Mouse (Mus musculus): ENCODE measurements around the gene Rpp14. TPM values are rescaled to one million over a fixed set of nuclear protein-coding genes. Genes with fewer than 3 reads are reported as not detected.
A peak's percentile ranks its signal among the peaks of the same experiment; 100 is the strongest.

The Rpp14 gene
- total RNA-seq (2022), result 10 to 100 TPM; 24.4 to 31.5 (median 29.1) TPM

DNA sequence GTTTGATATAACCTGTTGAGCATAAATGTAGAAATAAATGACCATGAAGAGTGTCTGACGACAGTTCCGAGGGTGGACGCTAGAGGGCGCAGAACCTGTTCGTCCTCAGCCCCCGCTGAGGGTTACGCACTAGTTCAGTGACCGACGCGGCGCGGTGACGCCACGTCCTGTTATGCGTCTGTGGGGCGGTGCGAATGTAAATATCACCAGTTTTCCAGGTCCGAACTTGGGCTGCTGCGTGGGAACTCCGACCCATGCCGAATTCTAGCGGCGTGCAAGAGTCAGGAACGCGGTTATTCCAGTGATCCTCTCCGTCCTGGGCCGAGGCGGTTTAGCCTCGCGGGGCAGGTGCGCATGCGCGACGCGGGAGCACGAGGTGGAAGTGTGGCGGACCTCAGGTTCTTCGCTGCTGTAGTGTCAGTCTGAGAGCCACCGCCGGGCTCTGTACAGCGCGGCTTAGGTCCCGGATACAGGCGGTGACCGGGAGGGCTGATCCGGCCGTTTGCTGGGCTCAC is at the start of gene Rpp14:
TSS of gene Rpp14 (plus strand) at position 203 of the 515 bp plus-strand sequence.
- DNase-seq (ENCODE audit: low spot score in 2 of 2), result peak; percentile 93 to 97

DNA sequence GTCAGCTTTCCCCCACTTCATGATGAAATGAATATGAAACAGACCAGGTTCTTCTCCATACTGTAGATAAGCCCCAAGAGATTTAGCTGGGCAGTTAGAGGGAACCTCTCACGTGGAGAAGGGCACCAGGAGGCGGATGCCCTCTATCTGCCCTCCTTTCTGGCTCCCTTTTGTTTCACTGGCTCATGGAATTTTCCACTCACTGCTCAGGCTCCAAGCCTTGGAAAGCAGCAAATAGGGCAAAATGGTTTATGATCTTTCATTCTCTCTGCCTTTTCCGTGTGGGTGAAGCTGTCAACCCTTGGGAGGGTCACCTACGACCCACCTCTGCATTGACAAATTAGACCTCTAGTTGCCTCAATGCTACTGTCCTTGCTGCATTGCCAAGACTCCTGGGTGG is 49.6 kb upstream of the Rpp14 start:
- no peak for DNase-seq (ENCODE audit: low spot score in 2 of 2)

DNA sequence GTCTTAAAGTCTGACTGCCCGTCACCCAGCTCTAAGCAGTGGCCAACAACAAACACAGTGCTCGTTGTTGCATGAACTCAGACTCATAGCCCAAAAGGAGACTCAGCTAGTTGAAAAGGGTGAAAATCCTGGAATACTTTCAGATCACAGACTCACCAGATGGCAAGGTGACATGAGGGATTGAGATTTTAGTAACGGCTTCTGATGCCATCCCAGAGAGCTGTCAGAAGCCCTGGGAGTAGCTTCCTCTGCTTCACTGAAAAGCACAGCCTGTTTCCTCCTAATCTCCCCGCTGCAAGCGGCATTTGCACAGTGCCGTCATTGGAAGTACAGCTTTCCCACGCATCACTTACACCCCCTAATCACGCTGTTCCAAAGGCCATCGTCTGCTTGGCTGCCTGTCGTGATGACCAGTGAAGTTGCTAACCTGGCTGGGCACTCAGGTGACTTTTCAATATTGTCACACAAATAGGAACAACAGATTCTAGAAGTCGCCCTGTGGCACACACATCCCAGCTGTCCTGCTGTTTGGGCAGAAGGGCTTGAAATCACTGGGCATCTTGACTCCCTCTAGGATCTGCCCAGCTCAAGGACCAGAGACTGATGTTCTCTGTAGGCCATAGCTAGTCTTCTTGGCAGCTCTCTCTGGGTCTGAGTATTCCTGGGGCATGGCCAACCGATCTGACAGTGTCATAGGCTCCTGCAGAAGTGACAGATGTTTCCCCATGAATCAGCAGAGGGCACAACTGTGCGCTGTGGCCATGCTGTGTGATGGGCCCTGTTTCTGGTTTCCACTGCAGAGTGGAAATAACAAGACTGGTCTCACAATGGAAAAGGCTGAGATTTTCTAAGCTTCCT is 47.9 kb upstream of the Rpp14 start:
- DNase-seq (ENCODE audit: low spot score in 2 of 2), result peak in 1 of 2 experiments; percentile 53

DNA sequence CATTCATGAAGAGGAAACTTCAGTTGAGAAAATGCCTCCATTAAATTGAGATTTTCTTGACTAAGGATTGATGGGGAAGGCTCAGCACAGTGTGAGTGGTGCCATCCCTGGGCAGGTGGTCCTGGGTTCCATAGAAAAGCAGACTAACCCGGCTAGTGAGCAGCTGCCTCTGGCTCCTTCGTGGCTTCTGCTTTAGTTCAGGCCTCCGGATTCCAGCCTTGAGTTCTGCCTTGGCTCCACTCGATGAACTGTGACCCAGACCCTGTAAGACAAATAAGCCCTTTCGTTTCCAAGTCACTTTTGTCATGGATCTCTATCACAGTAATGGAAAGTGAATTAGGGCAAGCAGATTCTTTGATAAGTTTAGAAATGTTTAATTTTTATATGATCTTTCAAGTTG is 45.6 kb upstream of the Rpp14 start:
- no peak for DNase-seq (ENCODE audit: low spot score in 2 of 2)

DNA sequence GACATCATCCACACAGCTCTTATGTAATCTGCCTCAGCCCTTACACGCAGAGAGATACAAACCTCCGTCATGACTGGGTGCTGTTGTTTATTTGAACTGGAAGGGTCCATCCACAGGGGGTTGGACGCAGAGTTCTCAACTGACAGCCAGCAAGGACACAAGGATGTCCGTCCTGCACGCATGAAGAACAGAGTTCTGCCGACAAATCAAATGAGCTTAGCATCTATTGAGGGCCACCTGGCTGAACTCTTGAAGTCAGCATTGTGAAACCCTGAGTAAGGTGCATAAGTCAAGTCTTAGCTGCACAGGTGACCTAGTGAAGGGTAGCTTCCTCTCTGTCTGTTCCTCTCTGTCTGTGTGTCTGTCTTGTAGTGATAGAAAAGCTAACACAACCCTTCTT is 44.2 kb upstream of the Rpp14 start:
- DNase-seq (ENCODE audit: low spot score in 2 of 2), result no peak

DNA sequence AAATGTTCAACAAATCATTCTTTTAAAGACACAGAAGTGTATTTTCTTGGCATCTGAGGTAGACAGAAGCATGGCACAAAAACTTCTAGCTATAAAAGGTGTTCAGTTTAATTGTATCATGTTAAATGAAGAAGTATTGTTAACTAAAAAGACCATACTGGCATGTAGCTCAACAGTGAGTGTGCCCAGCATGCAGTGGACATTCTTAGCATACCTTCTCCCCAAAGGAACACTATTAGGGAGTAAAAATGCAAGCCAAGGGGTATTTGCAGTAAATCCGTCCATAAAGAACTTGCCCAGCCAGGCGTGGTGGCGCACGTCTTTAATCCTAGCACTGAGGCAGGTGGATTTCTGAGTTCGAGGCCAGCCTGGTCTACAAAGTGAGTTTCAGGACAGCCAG is 43.8 kb upstream of the Rpp14 start:
- no peak for DNase-seq (ENCODE audit: low spot score in 2 of 2)

DNA sequence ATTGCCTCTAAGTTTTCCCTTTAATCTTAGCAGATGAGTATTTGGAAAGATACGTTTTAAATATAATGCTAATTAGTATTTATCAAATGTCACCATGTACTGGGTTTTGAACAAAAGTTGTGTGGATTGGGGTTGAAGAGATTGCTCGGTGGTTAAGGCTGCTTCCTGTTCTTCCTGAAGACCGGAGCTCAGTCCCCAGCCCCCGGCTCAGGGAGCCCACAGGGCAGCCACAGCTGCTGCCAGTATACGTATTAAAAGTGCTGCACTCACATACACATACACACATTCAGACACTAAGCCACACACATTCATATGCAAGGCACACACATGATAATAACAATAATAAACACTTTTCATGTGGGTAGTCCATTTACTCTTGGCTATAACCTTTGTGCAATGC is 42.0 kb upstream of the Rpp14 start:
- DNase-seq (ENCODE audit: low spot score in 2 of 2), result no peak

DNA sequence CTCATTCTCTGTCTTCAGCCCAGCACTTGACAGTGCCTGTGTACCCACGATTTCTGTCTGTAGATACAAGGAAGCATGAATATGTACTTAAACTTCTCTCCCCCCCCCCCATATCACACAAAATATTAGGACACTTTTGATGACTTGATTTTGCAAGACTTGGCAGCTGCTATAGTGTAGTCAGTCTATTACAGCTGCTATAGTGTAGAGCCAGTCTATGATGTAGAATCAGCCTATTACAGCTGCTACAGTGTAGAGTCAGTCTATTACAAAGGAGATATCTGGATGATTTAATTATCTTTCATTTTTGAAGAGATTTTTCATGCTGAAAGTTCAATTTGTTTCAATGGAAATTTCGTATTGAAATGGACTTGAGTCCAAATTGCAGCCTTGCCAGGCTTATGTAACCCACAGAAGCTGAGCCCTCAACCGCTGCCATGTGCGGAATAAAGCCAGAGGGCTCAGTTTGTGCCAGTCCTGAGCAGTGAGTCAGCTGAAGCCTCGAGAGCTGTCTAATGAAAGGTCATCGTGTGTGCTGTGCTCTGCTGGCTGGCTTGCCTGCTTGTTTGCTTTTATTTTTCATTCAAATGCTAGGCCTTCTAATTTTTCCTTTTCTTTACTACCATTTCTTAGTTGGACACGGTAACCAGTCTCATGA is 41.2 kb upstream of the Rpp14 start:
- DNase-seq (ENCODE audit: low spot score in 2 of 2), result peak; percentile 70 to 79

DNA sequence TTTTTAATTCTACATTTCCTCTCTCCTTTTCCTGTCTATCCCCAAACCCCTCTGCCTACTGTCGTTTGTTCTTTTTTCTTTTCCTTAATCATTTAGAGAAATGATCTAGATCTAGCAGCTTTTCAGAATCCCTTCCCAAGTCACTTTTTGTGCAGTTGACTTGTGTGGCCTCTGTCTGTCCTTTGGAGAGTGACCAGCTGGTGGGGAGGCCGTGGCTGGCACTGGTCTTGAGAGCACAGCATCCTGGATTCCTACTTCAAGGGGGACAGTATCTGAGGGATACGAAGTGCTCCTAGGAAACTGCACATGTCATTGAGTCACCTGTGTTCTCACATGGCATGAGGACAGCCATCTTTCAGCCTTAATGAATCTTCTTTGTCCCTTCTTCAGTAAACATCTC is 40.0 kb upstream of the Rpp14 start:
- no peak for DNase-seq (ENCODE audit: low spot score in 2 of 2)

DNA sequence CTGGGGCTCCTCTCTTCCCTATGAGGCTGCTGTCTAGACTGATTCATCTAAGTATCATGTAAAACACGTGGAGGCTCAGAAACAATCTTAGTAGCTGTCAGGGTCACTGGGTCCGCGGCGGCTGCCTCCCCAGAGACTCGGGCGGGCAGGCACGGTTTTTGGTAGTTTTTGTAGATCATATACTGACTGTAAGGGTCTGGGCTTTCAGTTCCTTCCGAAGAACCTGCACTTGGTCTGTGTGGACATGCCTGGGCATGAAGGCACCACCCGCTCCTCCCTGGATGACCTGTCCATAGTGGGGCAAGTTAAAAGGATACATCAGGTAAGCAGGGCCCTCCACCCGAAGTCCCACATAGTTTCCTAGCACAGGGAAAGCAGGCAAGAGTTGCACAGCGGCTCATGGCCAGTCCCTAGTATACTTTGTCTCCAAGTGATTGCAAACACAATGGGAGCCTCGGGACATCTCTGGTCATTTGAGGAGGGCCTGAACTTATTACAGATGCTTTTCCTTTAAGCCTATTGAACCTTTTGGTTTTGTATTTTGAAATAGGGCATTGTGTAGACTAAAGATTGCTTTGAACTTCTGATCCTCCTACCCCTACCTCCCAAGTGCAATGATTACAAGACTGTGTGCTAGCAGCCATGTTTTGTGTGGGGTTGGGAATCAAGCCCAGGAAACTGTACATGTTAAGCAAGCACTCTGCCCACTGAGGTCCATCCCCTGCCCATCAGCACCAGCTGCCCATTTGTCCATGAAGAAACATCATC is 39.1 kb upstream of the Rpp14 start:
- DNase-seq (ENCODE audit: low spot score in 2 of 2), result no peak

DNA sequence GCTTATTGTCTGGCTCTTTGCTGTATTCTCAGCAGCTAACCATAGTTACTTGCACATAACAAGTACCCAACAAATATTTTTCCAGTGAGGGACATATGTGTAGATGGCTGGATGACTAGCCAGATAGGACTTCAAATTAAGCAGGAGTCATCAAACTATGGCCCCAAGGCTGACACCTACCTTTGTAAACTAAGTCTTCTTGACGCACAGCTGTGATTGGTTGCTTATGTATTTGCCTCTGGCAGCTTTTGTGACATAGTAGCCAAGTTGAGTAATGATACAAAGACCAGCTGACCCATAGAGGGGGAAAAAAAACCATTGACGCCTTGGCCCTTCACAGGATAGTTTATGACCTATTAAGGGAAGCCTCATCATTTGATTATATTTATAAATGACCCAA is 38.0 kb upstream of the Rpp14 start:
- DNase-seq (ENCODE audit: low spot score in 2 of 2), result no peak

DNA sequence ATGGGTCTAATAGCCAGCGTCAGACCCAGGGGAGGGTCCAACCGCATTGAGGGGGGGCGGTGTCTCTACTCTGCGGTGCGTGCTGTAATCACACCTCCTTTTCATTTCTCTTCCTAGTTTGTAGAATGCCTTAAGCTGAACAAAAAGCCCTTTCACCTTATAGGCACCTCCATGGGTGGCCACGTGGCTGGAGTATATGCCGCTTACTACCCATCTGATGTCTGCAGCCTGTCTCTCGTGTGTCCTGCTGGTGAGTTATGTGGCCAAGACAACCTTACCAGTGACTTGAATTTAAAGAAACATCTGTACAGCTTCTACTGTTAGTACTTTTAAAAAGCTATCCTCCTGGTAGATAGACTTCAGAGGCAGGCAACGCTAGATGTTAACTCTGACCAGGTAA is 37.6 kb upstream of the Rpp14 start:
- no peak for DNase-seq (ENCODE audit: low spot score in 2 of 2)

DNA sequence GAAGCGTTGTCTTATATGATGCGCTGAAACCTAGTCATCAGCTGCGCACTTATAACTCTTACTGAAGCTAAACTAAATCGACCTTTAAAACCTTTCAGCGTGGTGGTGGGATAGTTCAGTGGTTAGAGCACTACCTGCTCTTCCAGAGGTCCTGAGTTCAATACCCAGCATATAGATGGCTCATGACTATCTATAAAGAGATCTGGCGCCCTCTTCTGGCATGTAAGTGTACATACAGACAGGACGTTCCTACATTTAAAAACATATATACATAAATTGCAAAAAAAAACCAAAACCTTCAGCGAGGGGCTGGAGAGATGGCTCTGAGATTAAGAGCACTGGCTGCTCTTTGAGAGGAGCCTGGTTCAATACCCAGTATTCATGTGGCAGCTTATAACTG is 35.8 kb upstream of the Rpp14 start:
- DNase-seq (ENCODE audit: low spot score in 2 of 2), result no peak

DNA sequence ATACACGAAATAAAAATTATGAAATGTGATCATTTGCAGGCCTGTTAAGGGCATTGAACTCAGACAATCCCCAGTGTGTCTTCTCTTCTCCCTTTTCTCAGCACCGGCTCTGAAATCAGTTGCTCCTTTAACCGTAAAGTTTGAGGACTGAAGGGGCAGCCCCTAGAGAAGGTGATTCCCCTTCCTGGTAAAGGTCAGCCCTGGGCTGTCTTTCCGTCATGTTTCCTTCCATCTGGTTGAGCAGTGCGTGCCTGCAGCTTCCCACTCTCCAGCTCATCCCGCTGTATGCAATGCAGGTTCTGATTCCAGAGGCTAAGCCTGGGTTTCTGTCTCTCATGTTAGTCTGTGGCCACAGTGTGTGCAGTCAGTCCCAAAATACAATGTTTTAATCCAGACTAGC is 35.4 kb upstream of the Rpp14 start:
- DNase-seq (ENCODE audit: low spot score in 2 of 2), result no peak

DNA sequence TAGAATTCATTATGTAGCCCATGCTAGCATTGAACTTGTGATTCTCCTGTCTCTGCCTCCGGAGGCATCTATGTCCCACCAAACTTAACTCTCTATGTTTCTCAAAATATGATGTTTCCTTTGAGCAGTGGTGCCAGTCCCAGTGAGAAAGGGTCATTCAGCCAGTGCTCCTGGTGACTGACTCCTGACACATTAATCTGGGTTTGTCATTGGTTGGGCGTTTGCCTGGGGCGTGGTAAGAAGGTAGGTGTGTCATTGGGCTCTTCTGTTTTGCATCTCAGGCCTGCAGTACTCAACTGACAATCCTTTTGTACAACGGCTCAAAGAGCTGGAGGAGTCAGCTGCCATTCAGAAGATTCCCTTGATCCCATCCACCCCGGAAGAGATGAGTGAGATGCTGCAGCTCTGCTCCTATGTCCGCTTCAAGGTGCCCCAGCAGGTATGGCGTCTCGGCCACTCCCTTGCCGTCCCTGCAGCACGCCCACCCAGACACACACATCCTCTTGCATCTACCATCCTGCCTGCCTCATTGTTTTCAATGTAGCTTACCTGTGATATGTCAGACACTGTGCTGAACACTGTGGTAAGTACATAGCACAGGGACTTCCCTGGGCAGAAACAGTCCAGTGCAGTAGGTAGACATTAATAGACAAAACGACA is 34.9 kb upstream of the Rpp14 start:
- no peak for DNase-seq (ENCODE audit: low spot score in 2 of 2)

DNA sequence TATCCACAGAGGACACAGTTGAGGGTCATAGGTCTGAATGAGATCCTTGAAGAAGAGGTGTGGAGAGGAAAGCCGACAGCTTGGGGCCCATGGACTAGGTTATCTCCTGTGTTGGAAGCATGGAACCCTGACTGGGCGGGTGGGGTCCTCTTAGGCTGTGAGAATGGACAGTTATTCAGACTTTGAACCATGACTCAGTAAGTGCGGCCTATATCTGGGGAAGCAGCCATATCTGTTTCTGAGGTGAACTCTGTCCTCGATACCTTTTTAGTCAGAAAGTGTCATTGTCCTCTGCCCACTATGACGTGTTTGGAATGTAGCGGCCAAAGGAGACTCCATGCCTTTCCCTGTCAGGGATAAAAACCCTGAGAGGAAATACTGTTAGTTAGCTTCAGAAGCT is 33.3 kb upstream of the Rpp14 start:
- no peak for DNase-seq (ENCODE audit: low spot score in 2 of 2)

DNA sequence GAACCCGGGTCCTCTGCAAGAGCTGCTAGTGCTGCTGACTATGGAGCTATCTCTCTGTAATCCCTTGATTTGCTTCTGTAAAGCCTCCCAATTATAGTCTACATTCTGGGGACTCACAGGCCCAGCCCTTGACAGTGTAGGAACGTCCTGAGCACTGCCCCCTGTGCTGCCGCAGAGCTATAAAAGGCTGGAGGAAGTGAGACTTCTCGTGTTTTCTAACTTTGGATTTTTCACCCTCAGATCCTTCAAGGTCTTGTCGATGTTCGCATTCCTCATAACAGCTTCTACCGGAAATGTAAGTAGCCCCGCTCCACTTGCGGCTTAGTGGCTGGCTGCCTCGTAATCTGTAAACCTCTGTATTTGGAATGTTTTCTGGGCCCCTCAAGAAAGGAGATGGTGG is 30.8 kb upstream of the Rpp14 start:
- DNase-seq (ENCODE audit: low spot score in 2 of 2), result no peak

DNA sequence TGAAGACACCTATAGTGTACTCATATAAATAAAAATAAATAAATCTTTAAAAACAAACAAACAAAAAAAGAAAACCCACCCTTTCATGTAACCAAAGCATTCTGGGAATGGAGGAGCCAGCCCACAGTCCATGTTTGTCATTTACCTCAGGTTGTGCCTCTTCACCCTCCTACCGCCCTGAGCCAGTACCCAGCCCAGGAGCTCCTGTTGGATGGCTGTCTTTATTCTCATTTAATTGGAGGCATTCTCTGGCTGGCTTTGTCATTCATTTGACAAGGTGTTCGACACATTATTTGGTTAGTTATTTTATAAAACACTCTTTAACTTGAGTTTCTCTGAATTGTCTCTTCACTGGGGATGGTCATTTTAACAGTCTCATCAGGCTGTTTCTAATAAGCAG is 28.3 kb upstream of the Rpp14 start:
- DNase-seq (ENCODE audit: low spot score in 2 of 2), result no peak

DNA sequence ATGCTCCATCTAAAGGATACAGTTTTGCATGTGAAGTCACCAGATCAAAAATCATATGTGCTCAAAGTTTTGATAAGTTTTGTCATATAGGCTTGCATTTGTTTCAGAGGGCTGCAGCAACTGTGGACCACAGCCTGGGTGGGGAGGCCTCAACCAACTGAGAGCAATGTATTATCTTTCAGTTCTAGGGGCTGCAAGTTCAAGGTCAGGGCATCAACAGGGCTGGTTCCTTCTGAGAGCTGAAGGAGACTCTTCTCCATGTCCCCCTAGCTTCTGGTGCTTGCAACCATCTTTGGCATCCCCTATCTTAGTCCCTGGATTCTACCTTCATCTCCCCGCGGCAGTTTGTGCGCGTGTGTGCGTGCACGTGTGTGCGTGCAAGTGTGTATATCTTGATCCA is 27.5 kb upstream of the Rpp14 start:
- no peak for DNase-seq (ENCODE audit: low spot score in 2 of 2)

DNA sequence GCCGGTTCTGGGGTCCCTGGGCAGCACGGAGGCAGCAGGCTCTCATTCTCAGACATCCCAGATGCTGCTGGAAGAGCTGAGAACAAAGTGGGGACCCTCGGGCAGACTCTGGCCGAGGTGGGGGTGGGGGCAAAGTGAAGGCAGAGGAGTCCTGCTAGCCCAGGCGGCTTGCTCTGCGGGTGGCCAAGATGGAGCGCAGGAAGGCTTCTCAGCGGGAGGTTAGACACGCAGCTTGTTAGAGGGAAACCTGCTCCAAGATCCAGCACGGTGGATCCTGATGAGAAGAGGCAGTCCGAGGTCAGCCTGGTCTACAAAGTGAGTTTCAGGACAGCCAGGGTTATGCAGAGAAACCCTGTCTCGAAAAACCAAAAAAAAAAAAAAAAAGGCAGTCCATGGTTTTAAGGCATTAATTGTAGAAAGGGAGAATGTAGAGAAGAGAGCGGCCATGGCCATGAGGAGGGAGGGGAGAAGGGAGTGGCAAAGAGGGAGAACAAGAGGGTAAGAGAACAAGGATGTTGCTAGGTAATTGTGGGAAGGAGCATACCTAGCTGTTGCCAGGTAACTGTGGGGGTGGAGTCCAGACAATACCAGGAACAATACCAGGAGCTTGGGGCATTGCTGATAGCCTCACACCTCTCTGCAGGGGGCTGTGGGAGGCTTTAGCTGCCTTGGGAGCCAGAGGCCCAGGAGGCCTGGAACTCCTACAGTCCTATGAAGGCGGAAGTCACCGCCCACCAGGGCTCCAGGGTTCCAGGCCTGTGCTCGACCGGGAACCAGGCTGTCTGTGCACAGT is 25.7 kb upstream of the Rpp14 start:
- no peak for DNase-seq (ENCODE audit: low spot score in 2 of 2)

DNA sequence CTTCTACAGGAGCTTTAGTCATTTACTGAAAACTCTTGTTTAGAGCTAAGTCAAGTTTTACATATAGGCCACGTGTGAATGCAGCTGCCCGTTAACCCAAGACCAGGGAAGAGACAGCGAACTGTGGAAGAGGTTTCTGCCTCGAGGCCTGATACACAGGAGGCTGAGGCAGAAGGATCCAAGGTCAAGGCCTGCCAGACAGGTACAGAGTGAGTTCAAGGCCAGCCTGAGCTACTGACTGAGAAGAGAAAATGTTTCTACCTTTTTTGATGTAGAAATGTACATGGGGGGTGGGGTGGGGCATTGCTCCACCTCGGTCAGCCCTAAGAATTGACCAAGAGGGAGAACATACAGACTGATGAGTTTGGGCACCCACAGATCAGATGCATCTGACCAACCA is 24.1 kb upstream of the Rpp14 start:
- DNase-seq (ENCODE audit: low spot score in 2 of 2), result no peak
